Mouse (Mus musculus) c-Kit-negative CD71-positive TER-119-positive erythroid progenitor cells, embryonic 14.5 days (primary cell): ENCODE data around the gene AI464131.

ENCODE experiments used
- DNase-seq: peaks from one replicate; pipeline ENCODE4 v3.0.0-alpha.2; 2013; ENCODE audit warnings: low read depth, low spot score

AI464131 gene

DNA sequence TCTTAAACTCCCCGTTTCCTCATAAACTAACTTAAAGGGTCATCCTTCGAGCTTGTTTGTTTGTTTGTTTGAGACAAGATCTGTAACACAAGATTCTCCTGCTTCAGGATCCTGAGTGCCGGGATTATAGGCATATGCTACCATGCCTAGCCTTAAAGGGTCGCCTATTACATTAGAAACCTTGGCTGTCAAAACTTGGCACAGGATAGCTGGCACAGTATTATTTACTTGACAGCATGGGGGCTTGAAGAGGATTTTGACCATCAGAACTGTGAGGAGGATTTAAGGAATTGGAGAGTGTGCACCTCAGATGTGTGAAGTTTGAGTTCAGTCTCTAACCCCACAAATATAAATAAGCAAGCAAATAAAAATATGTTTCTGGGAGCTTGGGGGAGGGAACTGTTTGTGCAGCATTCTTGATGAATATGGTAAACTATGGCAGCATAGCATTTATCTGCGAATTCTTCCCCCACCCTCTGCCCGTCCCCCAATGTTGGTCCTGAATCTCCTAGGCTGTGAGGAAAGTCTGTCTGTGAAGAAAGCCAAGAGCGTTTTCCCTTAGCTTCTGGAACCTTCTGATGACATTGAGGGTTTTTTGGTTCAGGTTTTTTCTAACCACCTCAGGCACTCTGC, 32.7 kb downstream of the AI464131 start:
- DNase-seq: no peak

DNA sequence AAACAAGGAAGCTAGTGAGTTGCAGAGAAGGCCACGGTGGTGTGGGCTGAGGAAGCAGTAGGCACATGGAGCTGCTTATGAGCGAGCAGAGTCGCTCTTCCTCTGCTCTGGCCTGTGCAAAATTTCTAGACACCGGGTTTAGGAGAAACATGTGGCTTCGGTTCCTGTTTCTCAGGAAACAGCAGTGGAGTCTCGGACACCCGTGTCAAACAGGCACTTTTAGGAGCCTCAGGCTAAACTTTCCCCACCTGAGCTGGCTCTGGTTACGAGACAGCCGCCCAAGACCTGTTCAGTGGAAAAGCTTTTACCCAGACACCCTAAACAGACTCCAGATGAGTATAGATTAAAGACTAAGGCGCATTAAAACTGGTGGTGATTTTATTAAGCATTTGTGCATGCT, 33.7 kb downstream of the AI464131 start:
- DNase-seq: no peak

DNA sequence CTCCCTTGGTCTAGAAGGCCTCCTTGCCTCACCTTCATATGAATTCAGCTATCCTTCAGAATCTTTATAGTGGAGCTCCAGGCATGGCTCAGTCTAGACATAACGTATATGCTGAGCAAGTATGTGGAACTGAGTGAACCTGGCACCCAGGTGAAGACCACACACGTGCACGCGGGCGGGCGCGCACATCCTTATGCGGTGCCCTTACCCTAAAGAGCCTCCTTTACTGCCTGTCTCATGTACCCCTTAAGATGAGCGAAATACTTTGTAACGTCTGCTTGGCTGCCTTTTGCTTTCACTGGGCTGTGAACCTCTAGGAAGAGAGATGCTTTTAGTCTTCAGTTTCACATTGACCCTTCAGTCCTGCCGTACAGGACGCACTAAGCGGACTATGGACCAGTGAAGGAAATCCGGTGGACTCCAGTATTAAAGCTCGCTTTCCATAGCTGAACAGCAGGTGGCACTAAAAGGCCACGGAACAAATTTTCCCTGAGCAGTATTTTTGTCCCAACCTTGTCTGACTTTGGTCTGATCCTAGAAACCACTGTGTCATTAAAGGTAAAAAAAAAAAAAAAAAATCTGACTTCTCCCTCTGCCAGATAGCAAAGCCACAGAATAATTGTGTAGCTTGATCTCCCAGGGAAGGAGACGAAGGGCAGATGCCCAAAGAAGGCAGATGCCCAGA, 34.3 kb downstream of the AI464131 start:
- DNase-seq: no peak

DNA sequence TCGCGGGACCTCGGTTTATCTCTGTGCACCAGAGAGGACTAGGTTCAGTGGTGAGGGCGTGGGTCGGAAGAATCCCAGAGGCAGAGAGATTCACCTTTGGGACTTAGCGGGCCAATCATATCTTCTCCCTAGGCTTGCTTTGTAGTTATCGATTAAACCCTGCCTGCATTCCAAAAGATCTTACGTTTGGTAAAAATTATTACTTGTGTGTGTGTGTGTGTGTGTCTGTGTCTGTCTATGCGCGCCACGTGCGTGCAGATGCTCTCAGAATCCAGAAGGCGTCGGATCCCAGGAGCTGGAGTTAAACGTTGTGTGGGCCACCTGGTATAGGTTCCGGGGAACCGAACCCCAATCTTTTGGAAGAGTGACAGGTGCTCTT, 37.6 kb downstream of the AI464131 start:
- DNase-seq: no peak

DNA sequence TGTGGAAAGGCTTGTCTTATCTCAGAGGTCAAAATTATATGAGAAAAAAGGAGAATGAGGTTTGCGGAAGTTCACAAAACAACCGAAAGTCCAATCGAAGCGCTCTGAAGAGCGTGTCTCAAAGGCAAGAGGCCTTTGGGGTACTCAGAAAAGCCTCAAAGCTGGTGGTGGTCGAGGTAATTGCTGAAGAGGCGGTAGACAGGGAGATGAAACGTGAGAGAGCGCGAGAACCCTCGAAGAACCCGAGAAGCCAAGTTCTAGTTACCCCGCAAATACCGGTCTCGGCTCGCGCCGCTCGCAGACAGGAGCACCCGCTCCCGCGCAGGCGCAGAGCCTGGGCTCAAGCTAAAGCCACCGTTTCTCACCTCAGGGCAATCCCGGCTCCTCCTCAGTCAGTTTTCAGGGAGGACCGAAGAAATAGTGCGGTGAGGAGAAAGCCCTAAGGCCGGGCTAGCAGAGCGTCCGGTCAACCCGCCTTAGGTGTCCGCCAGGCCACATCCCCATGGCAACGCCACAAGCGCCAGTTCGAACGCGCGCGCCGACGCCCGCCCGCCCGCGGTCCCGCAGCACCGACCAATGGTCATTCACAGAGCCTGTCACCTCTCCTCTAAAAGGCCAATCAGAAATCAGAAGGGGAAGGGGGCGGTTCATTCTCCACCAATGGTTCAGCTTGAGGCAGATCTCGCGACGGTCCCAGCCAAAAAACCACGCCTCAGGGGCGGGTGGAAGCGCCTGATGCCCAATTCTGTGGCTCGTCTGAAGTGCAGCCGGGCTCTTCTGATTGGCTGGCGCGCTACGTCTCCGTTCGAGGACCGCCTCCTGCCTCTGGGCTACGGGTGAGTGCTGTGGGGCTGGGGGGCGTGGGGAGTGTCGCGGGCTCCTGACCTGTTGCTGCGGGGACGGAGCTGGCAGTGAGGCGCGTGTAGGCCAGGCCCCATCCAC, 38.3 kb downstream of the AI464131 start, which contains the start of the genes Kif24 and Nudt2:
TSS of gene Kif24 (minus strand) at position 543 of the 942 bp plus-strand sequence.
TSS of gene Nudt2 (plus strand) at position 807 of the 942 bp plus-strand sequence.
- DNase-seq: peak; percentile 100

DNA sequence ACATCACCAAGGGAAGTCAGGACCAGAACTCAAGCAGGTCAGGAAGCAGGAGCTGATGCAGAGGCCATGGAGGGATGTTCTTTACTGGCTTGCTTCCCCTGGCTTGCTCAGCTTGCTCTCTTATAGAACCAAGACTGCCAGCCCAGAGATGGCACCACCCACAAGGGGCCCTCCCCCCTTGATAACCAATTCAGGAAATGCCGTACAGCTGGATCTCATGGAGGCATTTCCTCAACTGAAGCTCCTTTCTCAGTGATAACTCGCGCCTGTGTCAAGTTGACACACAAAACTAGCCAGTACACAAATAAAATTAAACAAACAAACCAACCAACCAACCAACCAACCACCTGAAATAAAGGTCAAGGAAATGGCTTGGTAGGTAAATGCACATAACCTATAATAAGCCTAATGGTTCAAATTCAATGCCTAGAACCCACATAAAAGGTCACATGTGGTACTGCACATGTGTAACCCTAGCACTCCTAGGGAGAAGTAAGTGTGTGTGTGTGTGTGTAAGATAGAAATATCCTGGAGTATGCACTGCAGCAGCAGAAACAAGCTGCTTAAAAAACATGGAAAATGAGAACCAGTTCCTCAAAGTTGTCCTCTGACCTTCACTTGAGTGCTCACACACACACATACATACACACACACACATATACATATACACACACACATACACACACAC, 39.7 kb downstream of the AI464131 start:
- peak; percentile 17 for DNase-seq

DNA sequence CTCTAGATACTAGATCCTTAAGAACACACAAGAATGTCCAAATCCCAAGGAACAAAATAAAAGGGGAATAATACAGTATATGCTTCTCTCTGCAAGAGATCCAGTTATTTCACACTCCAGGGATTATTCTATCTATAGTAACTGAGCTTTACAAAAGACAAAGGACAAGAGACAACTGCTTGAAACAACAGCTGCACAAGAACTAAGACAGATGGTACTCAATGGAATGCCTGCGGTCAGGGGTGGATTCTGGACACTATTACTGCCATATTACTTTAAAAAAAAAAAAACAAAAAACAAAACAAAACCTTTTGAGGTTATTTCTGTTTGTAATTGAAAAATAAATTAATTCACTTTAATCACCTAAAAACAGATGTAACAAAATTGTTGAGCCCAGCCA, 42.2 kb downstream of the AI464131 start:
- DNase-seq: no peak

DNA sequence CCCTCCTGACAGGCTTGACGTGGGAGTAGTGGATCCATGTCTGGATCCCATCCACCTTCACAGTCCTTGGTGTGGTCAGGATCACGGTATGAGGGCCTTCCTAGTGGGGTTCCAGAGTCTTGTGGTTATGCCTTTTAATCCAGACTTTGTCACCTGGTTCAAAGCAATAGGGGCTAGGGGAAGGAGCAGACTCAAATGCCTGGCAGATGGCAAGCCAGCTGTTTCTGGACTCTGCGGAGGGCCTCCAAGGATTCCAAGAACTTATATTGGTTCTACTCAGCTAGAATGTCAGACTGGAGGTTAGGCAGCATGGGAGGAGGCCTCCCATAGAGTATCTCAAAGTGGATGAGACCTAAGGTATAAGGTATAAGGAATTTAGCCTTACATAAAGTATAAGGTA, 55.3 kb downstream of the AI464131 start:
- DNase-seq: no peak
